In the genomic region with DNA sequence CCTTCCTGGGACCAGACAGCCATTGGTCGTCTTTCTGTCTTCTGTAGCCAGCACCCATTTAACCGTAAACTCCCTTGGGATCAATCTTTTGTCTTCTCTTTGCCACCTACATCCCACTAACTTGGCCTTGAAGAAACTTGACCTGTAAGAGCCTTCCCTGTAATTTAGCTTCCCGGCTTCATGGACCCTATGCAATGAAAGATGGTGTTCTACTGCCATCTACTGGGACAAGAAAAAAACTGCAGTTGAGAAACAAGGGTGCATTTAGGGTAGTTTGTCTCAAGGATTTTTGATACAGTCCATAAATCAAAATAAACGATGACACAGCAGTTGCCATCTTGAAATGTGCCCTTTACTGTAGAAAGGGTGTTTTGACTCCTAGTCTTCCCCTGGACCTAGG, we compare ENCODE assay signal across 7 mouse cellular contexts. TPM values are rescaled to one million over a fixed set of nuclear protein-coding genes. Genes with fewer than 3 reads are reported as not detected.
DNase-seq lines count a peak whose midpoint lies in the region.

No protein-coding gene starts in this region.

- peak; percentile 26 to 61 for DNase-seq in left cerebral cortex, postnatal 14 days (ENCODE audit: low spot score in 2 of 2)
- DNase-seq in left cerebral cortex, postnatal 4 days = no peak
- peak; percentile 64 for DNase-seq in MEL-GATA-1-ER (ENCODE audit: extremely low read depth, low read depth)
- peak; percentile 32 for DNase-seq in brain, embryonic 18.5 days (ENCODE audit: low read depth, low spot score)
- peak; percentile 42 for DNase-seq in lung, postnatal 14 days
- DNase-seq in testis, postnatal 10 days (ENCODE audit: low spot score) = no peak
- no peak for DNase-seq in adrenal gland, adult 8-10 months

- intact Hi-C loops in left cerebral cortex, postnatal 14 days (cut with DNase I) = loop anchor here (2.0 to 10.0 kb wide), 4 partner anchors 73 to 403 kb away; a partner anchor contains a TSS
- intact Hi-C loops in left cerebral cortex, postnatal 4 days (cut with DNase I) = loop anchor here (5.0 kb wide), 1 partner anchor 71 kb away; no protein-coding TSS in a partner anchor

RNA-seq across cellular contexts. Expression of a gene that starts 27.0 kb away (rescaled TPM):
- 1 to 10 TPM; 3.6 to 3.7 TPM for total RNA-seq in left cerebral cortex, postnatal 14 days (2021)
- 1 to 10 TPM; 3.0 to 3.4 TPM for total RNA-seq in left cerebral cortex, postnatal 4 days (2021)
- 10 to 100 TPM in 2 of 4 experiments, 1 to 10 TPM in 2; 5.6 to 11.6 (median 10.1) TPM for total RNA-seq in adrenal gland, adult 8-10 months (2022)

RNA-seq across cellular contexts. Expression of a gene that starts 54.9 kb away (rescaled TPM):
- total RNA-seq in left cerebral cortex, postnatal 14 days (2021) = 1 to 10 TPM; 3.6 to 4.7 TPM
- 1 to 10 TPM; 1.8 to 1.9 TPM for total RNA-seq in left cerebral cortex, postnatal 4 days (2021)
- total RNA-seq in adrenal gland, adult 8-10 months (2022) = 10 to 100 TPM in 2 of 4 experiments, 1 to 10 TPM in 2; 6.7 to 13.4 (median 10.1) TPM

Comparison
In these comparisons a context has a peak if more than half of its experiments do, and no peak if none do; other contexts are left out.
1. DNase-seq: peak in left cerebral cortex, postnatal 14 days (2 of 2), MEL-GATA-1-ER (single experiment), brain, embryonic 18.5 days (single experiment) and lung, postnatal 14 days (single experiment); none in left cerebral cortex, postnatal 4 days (single experiment), testis, postnatal 10 days (single experiment) and adrenal gland, adult 8-10 months (single experiment).